Mouse (Mus musculus) kidney, adult 2 months (tissue): ENCODE data around the gene Mamstr.

Source experiments
- CTCF ChIP-seq: fragments of 200-500 bp; conservative IDR thresholded peaks from 2 replicates; pipeline ENCODE4 v1.5.1; 2011; ENCODE audit warnings: low read depth, mild to moderate bottlenecking, control low read depth, low read length, moderate library complexity, mixed read lengths; ENCODE audit not compliant: insufficient read depth, insufficient read length
- POLR2A ChIP-seq: fragments of 200-500 bp; IDR thresholded peaks from one replicate; pipeline ENCODE4 v1.6.1; 2011; ENCODE audit warnings: low read depth, low read length, control low read depth

DNA sequence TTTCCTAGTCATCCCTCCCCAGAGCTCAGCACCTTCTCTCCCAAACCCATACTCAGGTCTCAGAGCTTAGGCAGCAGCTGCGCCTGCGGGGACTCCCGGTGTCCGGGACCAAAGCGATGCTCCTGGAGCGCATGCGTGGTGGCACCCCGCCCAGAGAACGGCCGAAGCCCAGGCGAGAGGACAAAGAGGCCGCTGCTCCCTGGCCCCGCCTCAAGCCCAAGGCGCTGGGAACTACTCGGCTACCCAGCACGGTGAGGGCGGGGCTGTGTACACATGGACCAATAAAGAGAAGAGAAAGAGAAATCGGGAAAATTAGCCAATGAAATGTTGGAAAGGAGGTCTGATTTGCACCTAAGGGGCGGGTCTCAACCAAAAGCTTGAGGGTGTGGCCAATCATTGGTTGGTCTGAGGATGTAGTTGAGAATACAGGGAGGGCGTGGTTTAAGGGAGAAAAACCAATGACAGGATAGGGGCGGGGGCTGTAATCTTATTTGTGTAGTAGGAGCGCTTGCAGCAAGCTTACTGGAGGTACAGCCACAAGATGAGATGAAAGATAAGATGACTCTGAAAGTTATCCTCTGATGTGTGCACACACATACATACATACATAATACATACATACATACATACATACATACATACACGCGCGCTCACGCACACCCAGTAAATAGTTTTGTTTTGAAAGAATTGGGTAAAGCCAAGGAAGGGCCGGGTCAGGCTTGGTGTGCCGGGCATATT, 3.8 kb downstream of the Mamstr start:
- TF ChIP-seq CTCF: no peak
- TF ChIP-seq POLR2A: no peak
